Mouse (Mus musculus): ENCODE results near the gene Ss18l1.

DNA sequence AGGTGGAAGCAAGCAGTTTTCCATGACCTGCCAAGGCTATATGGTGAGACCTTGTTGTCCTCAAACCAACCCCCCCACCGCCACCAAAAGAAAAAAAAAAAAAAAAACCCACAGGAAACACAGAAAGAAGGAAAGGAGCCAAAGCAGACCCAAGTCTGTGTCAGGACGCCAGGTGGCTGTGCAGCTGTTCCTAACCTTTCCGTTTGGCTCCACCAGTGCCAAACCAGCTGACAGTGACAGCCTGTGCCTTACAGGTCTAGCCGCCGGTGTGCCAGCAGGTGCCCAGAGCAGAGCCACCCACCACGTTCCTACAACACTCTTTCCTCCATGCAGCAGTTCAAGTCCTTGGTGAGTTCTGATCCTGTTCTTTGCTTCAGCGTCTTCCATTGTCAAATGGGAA lies 30.6 kb downstream of the Ss18l1 start:
- TF ChIP-seq CTCF (IDR thresholded peaks at IDR 0.05; ENCODE audit: low read depth, low read length) (no peak), GATA1 (IDR thresholded peaks at IDR 0.05; ENCODE audit: borderline replicate concordance, low read length) (no peak)
